Mouse (Mus musculus): ENCODE data around the gene Ankrd31. TPM values are rescaled to one million over a fixed set of nuclear protein-coding genes. Genes with fewer than 3 reads are reported as not detected.

The Ankrd31 gene
- total RNA-seq, 1 experiment = 1.4 TPM

DNA sequence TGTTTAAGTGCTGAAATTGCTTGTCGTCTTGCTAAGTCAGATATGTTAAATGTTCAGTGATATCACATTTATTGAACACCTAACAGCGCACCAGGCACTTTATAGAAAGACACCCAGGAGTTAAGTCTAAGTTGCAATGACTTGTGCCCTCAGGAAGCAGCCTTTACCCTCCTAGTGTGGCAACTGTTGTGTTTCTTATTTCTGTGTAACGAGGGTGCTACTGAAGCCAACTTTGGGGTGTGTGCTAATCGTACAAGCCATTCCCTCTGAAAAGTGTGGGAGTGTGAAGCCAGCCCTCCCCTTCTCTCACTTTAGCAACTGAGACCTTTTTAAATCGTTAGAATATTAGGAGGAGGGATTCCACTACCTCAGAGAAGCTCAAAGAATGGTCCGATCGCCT, 199.7 kb downstream of the Ankrd31 start:
- Histone ChIP-seq H3K4me3 (ENCODE audit: insufficient read depth in 1 of 2, low read depth in 1 of 2, low read length in 2 of 2, poor library complexity in 1 of 2, severe bottlenecking in 1 of 2) (no peak overlapping the region), H3K9ac (ENCODE audit: insufficient read depth, low read depth, low read length, poor library complexity, severe bottlenecking) (no peak overlapping the region), H3K27ac (ENCODE audit: insufficient read depth, low read depth, low read length, poor library complexity, severe bottlenecking) (no peak overlapping the region), H3K4me1 (ENCODE audit: control insufficient read depth in 2 of 2, insufficient read depth in 2 of 2, low read length in 2 of 2, poor library complexity in 1 of 2) (no peaks in the 10 kb centered on the region), H3K9me3 (ENCODE audit: control insufficient read depth, insufficient read depth, low read depth, low read length) (no peaks in the 10 kb centered on the region), H3K36me3 (ENCODE audit: control insufficient read depth, insufficient read depth, low read length, poor library complexity, severe bottlenecking) (no peaks in the 10 kb centered on the region)
- TF ChIP-seq MAFK (IDR thresholded peaks at IDR 0.05; ENCODE audit: insufficient read depth, low read depth, low read length) (no peak), HCFC1 (IDR thresholded peaks at IDR 0.05; ENCODE audit: borderline replicate concordance, insufficient read depth, low read length) (no peak), ZC3H11A (IDR thresholded peaks at IDR 0.05; ENCODE audit: borderline replicate concordance, low read depth, low read length) (no peak)
- in situ Hi-C loops (cut with MboI; ENCODE audit: low sequenced_read_pairs in 2 of 2, unreplicated experiment in 2 of 2) = no loop called here
- DNase-seq (ENCODE audit: low read depth, low spot score) = no peak

DNA sequence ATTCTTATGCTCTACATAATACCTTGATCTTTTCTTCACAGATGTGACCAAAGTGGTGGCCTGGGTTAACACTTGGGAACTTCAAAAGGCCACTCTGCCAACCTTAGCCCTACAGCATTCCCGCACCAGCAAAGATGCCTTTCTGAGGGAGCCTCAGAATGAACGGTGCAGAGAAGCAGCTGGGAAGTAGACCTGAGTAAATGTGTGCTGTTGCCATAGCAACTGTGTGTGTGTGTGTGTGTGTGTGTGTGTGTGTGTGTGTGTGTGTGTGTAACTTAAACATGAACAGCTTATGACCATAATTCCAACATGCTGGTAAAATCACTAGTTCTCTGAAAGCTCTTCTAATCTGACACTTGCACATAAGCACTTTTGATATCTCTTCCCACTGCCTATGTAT, 203.8 kb downstream of the Ankrd31 start:
- Histone ChIP-seq H3K27ac (ENCODE audit: insufficient read depth, low read depth, low read length, poor library complexity, severe bottlenecking) (no peak overlapping the region), H3K4me3 (ENCODE audit: insufficient read depth in 1 of 2, low read depth in 1 of 2, low read length in 2 of 2, poor library complexity in 1 of 2, severe bottlenecking in 1 of 2) (no peak overlapping the region), H3K4me1 (ENCODE audit: control insufficient read depth in 2 of 2, insufficient read depth in 2 of 2, low read length in 2 of 2, poor library complexity in 1 of 2) (no peaks in the 10 kb centered on the region), H3K9ac (ENCODE audit: insufficient read depth, low read depth, low read length, poor library complexity, severe bottlenecking) (no peak overlapping the region), H3K9me3 (ENCODE audit: control insufficient read depth, insufficient read depth, low read depth, low read length) (no peaks in the 10 kb centered on the region), H3K36me3 (ENCODE audit: control insufficient read depth, insufficient read depth, low read length, poor library complexity, severe bottlenecking) (no peaks in the 10 kb centered on the region)
- in situ Hi-C loops (cut with MboI; ENCODE audit: low sequenced_read_pairs in 2 of 2, unreplicated experiment in 2 of 2) = no loop called here
- DNase-seq (ENCODE audit: low read depth, low spot score) = no peak
- TF ChIP-seq HCFC1 (IDR thresholded peaks at IDR 0.05; ENCODE audit: borderline replicate concordance, insufficient read depth, low read length) (no peak), ZC3H11A (IDR thresholded peaks at IDR 0.05; ENCODE audit: borderline replicate concordance, low read depth, low read length) (no peak)

DNA sequence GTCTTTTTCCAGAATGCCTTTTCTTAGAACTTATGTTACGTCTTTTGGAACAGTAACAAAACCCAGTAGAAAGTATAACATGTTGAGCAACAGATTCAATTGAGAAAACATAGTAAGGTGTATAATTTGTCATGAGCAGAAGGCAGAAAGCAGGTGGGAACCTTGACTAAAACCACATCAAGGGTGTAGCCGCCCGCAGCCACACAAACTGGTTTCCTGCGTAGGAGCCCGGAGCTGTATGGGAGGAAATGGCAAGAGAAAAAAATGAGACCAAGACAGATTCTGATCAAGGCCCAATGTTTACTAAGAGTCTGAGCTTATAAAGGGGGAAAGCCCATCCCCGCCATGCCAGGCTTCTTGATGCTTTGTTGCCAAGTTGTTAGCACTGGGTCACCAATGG, 208.4 kb downstream of the Ankrd31 start:
- Histone ChIP-seq H3K27ac (ENCODE audit: insufficient read depth, low read depth, low read length, poor library complexity, severe bottlenecking) (no peak overlapping the region), H3K9ac (ENCODE audit: insufficient read depth, low read depth, low read length, poor library complexity, severe bottlenecking) (no peak overlapping the region), H3K36me3 (ENCODE audit: control insufficient read depth, insufficient read depth, low read length, poor library complexity, severe bottlenecking) (no peaks in the 10 kb centered on the region), H3K9me3 (ENCODE audit: control insufficient read depth, insufficient read depth, low read depth, low read length) (no peaks in the 10 kb centered on the region), H3K4me3 (ENCODE audit: insufficient read depth in 1 of 2, low read depth in 1 of 2, low read length in 2 of 2, poor library complexity in 1 of 2, severe bottlenecking in 1 of 2) (no peak overlapping the region), H3K4me1 (ENCODE audit: control insufficient read depth in 2 of 2, insufficient read depth in 2 of 2, low read length in 2 of 2, poor library complexity in 1 of 2) (no peaks in the 10 kb centered on the region)
- TF ChIP-seq CHD2 (IDR thresholded peaks at IDR 0.05; ENCODE audit: low read depth, low read length) (no peak), ZNF384 (IDR thresholded peaks at IDR 0.05; ENCODE audit: low read depth, low read length) (no peak), MAFK (IDR thresholded peaks at IDR 0.05; ENCODE audit: insufficient read depth, low read depth, low read length) (no peak), HCFC1 (IDR thresholded peaks at IDR 0.05; ENCODE audit: borderline replicate concordance, insufficient read depth, low read length) (no peak), ZC3H11A (IDR thresholded peaks at IDR 0.05; ENCODE audit: borderline replicate concordance, low read depth, low read length) (no peak)
- no peak for DNase-seq (ENCODE audit: low read depth, low spot score)
- in situ Hi-C loops (cut with MboI; ENCODE audit: low sequenced_read_pairs in 2 of 2, unreplicated experiment in 2 of 2) = no loop called here

Other genes starting within 250 kb of the Ankrd31 start
- 23.7 and 26.3 TPM in 2 replicates for gene Polk, start 205.7 kb upstream of the Ankrd31 start, total RNA-seq (2012; rRNA removed)
- 21.8 and 23.6 TPM in 2 replicates for gene Col4a3bp, start 205.7 kb upstream of the Ankrd31 start, total RNA-seq (2012; rRNA removed)
- gene Hmgcr, start 77.3 kb upstream of the Ankrd31 start, total RNA-seq (2012; rRNA removed) = 143 and 202 TPM in 2 replicates
- 0.54 and 0.79 TPM in 2 replicates for gene Gcnt4, start 176.4 kb downstream of the Ankrd31 start, total RNA-seq (2012; rRNA removed)

Measured in ES-E14 (cell line).